Mouse (Mus musculus) activated CD4-positive, CD25-positive, alpha-beta regulatory T cell, adult 9 weeks (primary cell): ENCODE results near the gene Cldn34c4. TPM values are rescaled to one million over a fixed set of nuclear protein-coding genes. Genes with fewer than 3 reads are reported as not detected.

ENCODE experiments used
- polyA plus RNA-seq: library from polyadenylated mRNA; unstranded; fragments of 100-300 nt; shearing (Covaris generic); gene quantifications from one replicate; pipeline ENCODE4 v1.2.1, GENCODE M21; 2017

The Cldn34c4 gene
- not detected for polyA plus RNA-seq

GRCm38 (mm10) chrX:127736454-127736853 lies at the start of gene Cldn34c4:
Cldn34c4 (minus strand) TSS chrX:127736554.

